Mouse (Mus musculus) small intestine, adult 2 months (tissue): Measurements from ENCODE around the gene Ntrk1.

Experiments
- CTCF ChIP-seq: fragments of 200-500 bp; IDR thresholded peaks from 2 replicates; pipeline ENCODE4 v1.5.1; 2012; ENCODE audit warnings: low read depth, mild to moderate bottlenecking, control low read depth, inconsistent platforms, low read length, moderate library complexity, mixed read lengths; ENCODE audit not compliant: insufficient replicate concordance, insufficient read length; ENCODE audit errors: extremely low read depth
- POLR2A ChIP-seq: fragments of 200-500 bp; IDR thresholded peaks from 2 replicates; pipeline ENCODE4 v1.6.1; 2012; ENCODE audit warnings: low read depth, mild to moderate bottlenecking, control low read depth, inconsistent platforms, low read length, moderate library complexity

- TF ChIP-seq POLR2A (no peak), CTCF (no peak)
Observed at GRCm38 (mm10) chr3:87758641-87759040, 36.3 kb downstream of the Ntrk1 start.
